ENCODE assay signal across 11 mouse cellular contexts in the genomic region with DNA sequence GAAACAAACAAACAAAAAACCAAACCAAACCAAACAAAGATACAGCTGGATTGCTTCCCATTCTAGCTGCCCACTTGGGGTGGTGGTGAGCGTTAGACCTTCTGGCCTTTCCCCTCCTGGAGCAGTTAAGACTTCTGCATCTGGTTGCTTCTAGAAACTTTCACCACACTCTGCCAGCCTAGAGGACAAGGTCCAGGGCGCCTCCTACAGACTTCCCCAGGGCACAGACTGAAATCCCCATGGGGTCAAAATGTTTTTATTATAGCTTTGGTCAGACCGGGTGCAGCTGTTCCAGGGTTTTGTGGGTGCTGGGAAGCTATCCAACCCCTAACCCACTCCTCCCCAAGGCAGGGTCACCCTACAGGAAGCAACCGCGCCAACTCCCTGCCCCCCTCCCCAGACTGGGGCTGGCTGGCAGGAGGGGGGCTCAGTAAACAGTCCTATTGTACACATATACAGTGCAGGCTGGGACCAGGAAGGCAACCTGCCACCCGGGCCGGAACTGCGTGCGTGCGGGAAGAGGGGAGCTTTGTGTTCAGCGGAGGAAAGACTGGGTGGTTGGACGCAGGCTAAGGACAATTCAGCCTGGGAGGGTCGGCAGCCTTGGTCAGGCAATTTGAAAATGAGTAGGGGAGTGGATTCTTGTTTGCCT. TPM values are rescaled to one million over a fixed set of nuclear protein-coding genes. Genes with fewer than 3 reads are reported as not detected.
DNase-seq lines count a peak whose midpoint lies in the region; ATAC-seq and TF ChIP-seq lines count a peak whose summit lies in the region.
"Had no signal": no experiment of that assay in that cellular context is flagged by ENCODE, and none has a peak within 500 bp of the region (broad histone marks: within the 10 kb centered on the region; RNA-seq: fewer than 3 reads in every experiment).

No protein-coding gene starts in this region.

- DNase-seq in lung, embryonic 14.5 days: peak; percentile 25
- DNase-seq in lung, postnatal 10 days: no peak
- no peak for DNase-seq in urinary bladder, postnatal 14 days (ENCODE audit: low spot score)
- DNase-seq: embryo, embryonic 11 days; gastrocnemius, adult 2 months; right cerebral cortex, adult 18-20 months had no signal

- H3K36me3 ChIP-seq in lung, embryonic 14.5 days (ENCODE audit: insufficient read depth): no peaks in the 10 kb centered on the region
- H3K36me3 ChIP-seq in embryonic facial prominence, embryonic 15.5 days: no peaks in the 10 kb centered on the region
- no peaks in the 10 kb centered on the region for H3K36me3 ChIP-seq in hindbrain, embryonic 15.5 days
- no peaks in the 10 kb centered on the region for H3K36me3 ChIP-seq in midbrain, embryonic 16.5 days (ENCODE audit: control insufficient read depth, insufficient read depth, low read length)

- no peak for TF ChIP-seq CTCF in lung, embryonic 14.5 days (IDR thresholded peaks at IDR 0.05; ENCODE audit: low read depth)

- peak overlapping the region; percentile 33; the same call in 1 of the 2 replicates for H3K4me2 ChIP-seq in lung, embryonic 14.5 days
- H3K4me2 ChIP-seq in embryonic facial prominence, embryonic 15.5 days (replicated peaks): no peak overlapping the region
- peak overlapping the region; percentile 26; the same call in 1 of the 2 replicates for H3K4me2 ChIP-seq in hindbrain, embryonic 15.5 days
- H3K4me2 ChIP-seq in midbrain, embryonic 16.5 days (ENCODE audit: low read length): peak overlapping the region; percentile 2; the same call in 1 of the 2 replicates

- no peak overlapping the region for H3K4me3 ChIP-seq in lung, embryonic 14.5 days (ENCODE audit: low read depth, low read length)
- H3K4me3 ChIP-seq in embryonic facial prominence, embryonic 15.5 days (replicated peaks): no peak overlapping the region
- H3K4me3 ChIP-seq in hindbrain, embryonic 15.5 days: no peak overlapping the region
- H3K4me3 ChIP-seq in midbrain, embryonic 16.5 days (ENCODE audit: low read depth, low read length): no peak overlapping the region
- H3K4me3 ChIP-seq: gastrocnemius, adult 2 months had no signal

- H3K27ac ChIP-seq in lung, embryonic 14.5 days (ENCODE audit: low read depth): no peak overlapping the region
- no peak overlapping the region for H3K27ac ChIP-seq in embryonic facial prominence, embryonic 15.5 days (replicated peaks)
- no peak overlapping the region for H3K27ac ChIP-seq in hindbrain, embryonic 15.5 days (replicated peaks)
- no peak overlapping the region for H3K27ac ChIP-seq in midbrain, embryonic 16.5 days (ENCODE audit: low read length)
- H3K27ac ChIP-seq: gastrocnemius, adult 2 months had no signal

- no peak for ATAC-seq in lung, embryonic 14.5 days (ENCODE audit: insufficient read depth)
- 0 out of 2 replicates have a peak, but pooled peaks have one; percentile 26 for ATAC-seq in embryonic facial prominence, embryonic 15.5 days (ENCODE audit: insufficient number of reproducible peaks, low FRiP score, low TSS enrichment, low read depth)
- no peak for ATAC-seq in hindbrain, embryonic 15.5 days (ENCODE audit: low FRiP score, low read depth)
- no peak for ATAC-seq in midbrain, embryonic 16.5 days
- ATAC-seq in activated CD4-positive, CD25-positive, alpha-beta regulatory T cell, adult 4 months: no peak

- WGBS in lung, embryonic 14.5 days: 29% methylated on average over 13 of the region's 13 CpGs
- 37% methylated on average over 13 of the region's 13 CpGs for WGBS in embryonic facial prominence, embryonic 15.5 days
- 32% methylated on average over 13 of the region's 13 CpGs for WGBS in hindbrain, embryonic 15.5 days
- WGBS in midbrain, embryonic 16.5 days: 45% methylated on average over 13 of the region's 13 CpGs

- no peak overlapping the region for H3K9ac ChIP-seq in lung, embryonic 14.5 days
- no peak overlapping the region for H3K9ac ChIP-seq in embryonic facial prominence, embryonic 15.5 days
- H3K9ac ChIP-seq in hindbrain, embryonic 15.5 days: no peak overlapping the region
- no peak overlapping the region for H3K9ac ChIP-seq in midbrain, embryonic 16.5 days (ENCODE audit: low read depth, low read length)

- peaks cover 17% of the 10 kb centered on the region for H3K27me3 ChIP-seq in lung, embryonic 14.5 days (ENCODE audit: insufficient read depth, low read length)
- peaks cover 22% of the 10 kb centered on the region for H3K27me3 ChIP-seq in embryonic facial prominence, embryonic 15.5 days
- H3K27me3 ChIP-seq in hindbrain, embryonic 15.5 days: peaks cover 30% of the 10 kb centered on the region
- peaks cover 19% of the 10 kb centered on the region for H3K27me3 ChIP-seq in midbrain, embryonic 16.5 days (ENCODE audit: control insufficient read depth, insufficient read depth, low read depth, low read length)

- H3K4me1 ChIP-seq in lung, embryonic 14.5 days (ENCODE audit: insufficient read depth): peaks cover 2% of the 10 kb centered on the region; the same call in 1 of the 2 replicates
- peaks cover 17% of the 10 kb centered on the region for H3K4me1 ChIP-seq in embryonic facial prominence, embryonic 15.5 days
- peaks cover 14% of the 10 kb centered on the region for H3K4me1 ChIP-seq in hindbrain, embryonic 15.5 days (replicated peaks)
- 0 out of 2 replicates have a peak, but pooled peaks cover 3% of the 10 kb centered on the region for H3K4me1 ChIP-seq in midbrain, embryonic 16.5 days (ENCODE audit: control insufficient read depth, insufficient read depth, low read length)

- no peaks in the 10 kb centered on the region for H3K9me3 ChIP-seq in lung, embryonic 14.5 days (ENCODE audit: low read depth, low read length)
- H3K9me3 ChIP-seq in embryonic facial prominence, embryonic 15.5 days (replicated peaks): no peaks in the 10 kb centered on the region
- no peaks in the 10 kb centered on the region for H3K9me3 ChIP-seq in hindbrain, embryonic 15.5 days
- H3K9me3 ChIP-seq in midbrain, embryonic 16.5 days (replicated peaks; ENCODE audit: control insufficient read depth, low read length, poor library complexity, severe bottlenecking): no peaks in the 10 kb centered on the region

RNA-seq across cellular contexts. Expression of gene C1ql1, which starts 7.3 kb away (rescaled TPM):
- 2.7 and 3.1 TPM in 2 replicates for polyA plus RNA-seq in lung, embryonic 14.5 days (2014; fragmentation: Nextera tagmentation; extraction: Ambion mirVana)
- polyA plus RNA-seq in embryonic facial prominence, embryonic 15.5 days (2015; fragmentation: Nextera tagmentation; extraction: Ambion mirVana): 2.7 and 4.1 TPM in 2 replicates
- 9.8 and 11.1 TPM in 2 replicates for polyA plus RNA-seq in hindbrain, embryonic 15.5 days (2015; fragmentation: Nextera tagmentation; extraction: Ambion mirVana)
- 6.0 and 7.9 TPM in 2 replicates for polyA plus RNA-seq in midbrain, embryonic 16.5 days (2015; fragmentation: Nextera tagmentation; extraction: Ambion mirVana)
- not detected for polyA plus RNA-seq in activated CD4-positive, CD25-positive, alpha-beta regulatory T cell, adult 4 months (2017; shearing (Covaris generic))

RNA-seq across cellular contexts. Expression of gene Kif18b, which starts 14.2 kb away (rescaled TPM):
- polyA plus RNA-seq in lung, embryonic 14.5 days (2014; fragmentation: Nextera tagmentation; extraction: Ambion mirVana): 11.7 and 13.3 TPM in 2 replicates
- 8.0 and 8.8 TPM in 2 replicates for polyA plus RNA-seq in embryonic facial prominence, embryonic 15.5 days (2015; fragmentation: Nextera tagmentation; extraction: Ambion mirVana)
- 2.1 and 3.6 TPM in 2 replicates for polyA plus RNA-seq in hindbrain, embryonic 15.5 days (2015; fragmentation: Nextera tagmentation; extraction: Ambion mirVana)
- polyA plus RNA-seq in midbrain, embryonic 16.5 days (2015; fragmentation: Nextera tagmentation; extraction: Ambion mirVana): 0.75 and 1.4 TPM in 2 replicates
- polyA plus RNA-seq in activated CD4-positive, CD25-positive, alpha-beta regulatory T cell, adult 4 months (2017; shearing (Covaris generic)): 1 to 10 TPM; 1.6 to 1.9 TPM

RNA-seq across cellular contexts. Expression of gene Gfap, which starts 38.4 kb away (rescaled TPM):
- 0.20 and 0.41 TPM in 2 replicates for polyA plus RNA-seq in lung, embryonic 14.5 days (2014; fragmentation: Nextera tagmentation; extraction: Ambion mirVana)
- polyA plus RNA-seq in embryonic facial prominence, embryonic 15.5 days (2015; fragmentation: Nextera tagmentation; extraction: Ambion mirVana): 0.39 and 0.51 TPM in 2 replicates
- 1.8 and 1.9 TPM in 2 replicates for polyA plus RNA-seq in hindbrain, embryonic 15.5 days (2015; fragmentation: Nextera tagmentation; extraction: Ambion mirVana)
- 0.27 and 1.2 TPM in 2 replicates for polyA plus RNA-seq in midbrain, embryonic 16.5 days (2015; fragmentation: Nextera tagmentation; extraction: Ambion mirVana)
- polyA plus RNA-seq in activated CD4-positive, CD25-positive, alpha-beta regulatory T cell, adult 4 months (2017; shearing (Covaris generic)): not detected

RNA-seq across cellular contexts. Expression of gene Fam187a, which starts 54.2 kb away (rescaled TPM):
- polyA plus RNA-seq in lung, embryonic 14.5 days (2014; fragmentation: Nextera tagmentation; extraction: Ambion mirVana): not detected in 2 replicates
- polyA plus RNA-seq in embryonic facial prominence, embryonic 15.5 days (2015; fragmentation: Nextera tagmentation; extraction: Ambion mirVana): not detected in 2 replicates
- polyA plus RNA-seq in hindbrain, embryonic 15.5 days (2015; fragmentation: Nextera tagmentation; extraction: Ambion mirVana): 0.13 TPM in 1 of 2 replicates, not detected in the other
- not detected in 2 replicates for polyA plus RNA-seq in midbrain, embryonic 16.5 days (2015; fragmentation: Nextera tagmentation; extraction: Ambion mirVana)
- polyA plus RNA-seq in activated CD4-positive, CD25-positive, alpha-beta regulatory T cell, adult 4 months (2017; shearing (Covaris generic)): not detected
- polyA plus RNA-seq: large intestine, adult 2 months had no signal

RNA-seq across cellular contexts. Expression of gene Ccdc103, which starts 58.1 kb away (rescaled TPM):
- 1.8 and 1.9 TPM in 2 replicates for polyA plus RNA-seq in lung, embryonic 14.5 days (2014; fragmentation: Nextera tagmentation; extraction: Ambion mirVana)
- 2.0 and 5.5 TPM in 2 replicates for polyA plus RNA-seq in embryonic facial prominence, embryonic 15.5 days (2015; fragmentation: Nextera tagmentation; extraction: Ambion mirVana)
- 2.0 and 2.1 TPM in 2 replicates for polyA plus RNA-seq in hindbrain, embryonic 15.5 days (2015; fragmentation: Nextera tagmentation; extraction: Ambion mirVana)
- 2.3 TPM in 2 replicates for polyA plus RNA-seq in midbrain, embryonic 16.5 days (2015; fragmentation: Nextera tagmentation; extraction: Ambion mirVana)
- polyA plus RNA-seq in activated CD4-positive, CD25-positive, alpha-beta regulatory T cell, adult 4 months (2017; shearing (Covaris generic)): under 1 TPM in 1 of 2 experiments, not detected in 1; 0.29 TPM
